Mouse (Mus musculus) spleen, postnatal 36 days (tissue): ENCODE data around the gene Ppp1cc.
"Not testable (repeated sequence)": the region's sequence is repeated elsewhere in the genome, so short reads cannot be mapped to it uniquely, and the experiment has no call there.

ENCODE experiments used
- DNase-seq, 2 experiments: peaks; one replicate each; pipeline ENCODE4 v3.0.0; 2022; ENCODE audit warnings: low spot score in 2 of 2, mixed read lengths in 1 of 2

The Ppp1cc gene

GRCm38 (mm10) chr5:122212125-122212524, 54.0 kb downstream of the Ppp1cc start:
- DNase-seq, result peak in 1 of 2 experiments; percentile 43

DNA sequence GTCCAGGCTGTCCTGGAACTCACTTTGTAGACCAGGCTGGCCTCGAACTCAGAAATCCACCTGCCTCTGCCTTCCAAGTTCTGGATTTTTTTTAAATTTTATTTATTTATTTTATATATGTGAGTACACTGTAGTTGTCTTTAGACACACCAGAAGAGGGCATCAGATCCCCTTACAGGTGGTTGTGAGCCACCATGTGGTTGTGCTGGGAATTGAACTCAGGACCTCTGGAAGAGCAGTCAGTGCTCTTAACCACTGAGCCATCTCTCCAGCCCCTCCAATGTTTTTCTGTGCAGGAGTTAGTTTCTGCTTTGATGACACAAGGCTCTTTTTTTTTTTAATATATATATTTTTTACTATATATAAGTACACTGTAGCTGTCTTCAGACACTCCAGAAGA, 54.7 kb downstream of the Ppp1cc start:
- DNase-seq, result not testable (repeated sequence)

DNA sequence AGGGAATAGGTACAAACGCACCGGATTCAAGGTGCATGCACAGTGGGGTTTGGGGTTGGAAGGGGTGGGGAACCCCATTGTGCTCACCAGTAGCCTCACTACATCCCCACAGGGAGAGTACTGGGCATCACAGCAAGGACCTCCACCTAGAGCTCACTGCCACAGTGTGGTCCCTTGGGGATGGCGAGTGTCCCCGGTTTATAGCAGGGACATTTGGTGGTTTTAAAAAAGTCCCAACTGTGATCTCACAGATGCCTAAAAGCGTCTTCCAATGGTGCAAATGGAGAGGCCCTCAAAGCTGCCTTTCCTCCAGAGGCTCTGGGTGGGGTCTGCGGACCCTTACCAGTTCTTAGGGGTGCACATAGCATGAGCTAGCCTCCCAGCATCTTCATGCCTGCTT, 55.8 kb downstream of the Ppp1cc start:
- DNase-seq, result peak in 1 of 2 experiments; percentile 43

- peak in 1 of 2 experiments; percentile 39 for DNase-seq
These were observed 59.6 kb downstream of the Ppp1cc start for GRCm38 (mm10) chr5:122217636-122218035.

DNA sequence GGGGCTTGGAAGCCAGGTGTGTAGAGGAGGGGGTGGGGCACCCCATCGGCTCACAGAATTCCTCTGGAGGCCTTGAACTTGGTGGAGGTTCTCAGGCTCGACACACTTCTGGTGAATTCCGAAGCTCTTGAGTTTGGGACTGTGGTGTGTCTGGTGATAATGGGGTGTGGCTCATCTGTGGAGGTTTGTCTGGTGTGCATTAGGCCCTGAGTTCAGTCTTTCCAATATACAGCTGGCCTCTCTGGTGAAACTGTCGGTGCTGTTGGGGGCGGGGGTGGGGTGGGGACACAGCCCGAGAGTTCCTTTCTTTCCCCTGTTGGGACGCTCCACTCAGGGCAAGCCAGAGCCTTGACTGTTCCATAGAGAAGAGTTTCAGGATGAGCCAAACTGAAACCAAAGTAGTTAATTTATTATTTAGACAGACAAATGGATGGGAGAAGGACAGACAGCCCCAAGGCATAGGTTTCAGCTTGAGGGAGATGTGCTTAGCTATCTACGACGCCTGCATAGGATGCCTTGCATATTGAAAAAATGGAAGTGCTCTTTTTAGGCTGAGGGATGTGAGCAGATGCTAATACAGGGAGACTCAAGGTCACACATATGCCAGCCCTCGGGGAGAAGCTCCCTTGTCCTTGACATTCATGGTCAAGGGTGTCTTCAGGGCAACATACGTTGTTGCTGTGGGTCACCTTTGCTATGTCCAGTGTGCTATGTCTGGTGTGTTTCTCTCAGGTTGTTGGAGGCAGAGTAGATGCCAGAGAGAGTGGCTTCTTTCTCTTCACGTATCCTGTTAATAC, 60.2 kb downstream of the Ppp1cc start:
- peak in 1 of 2 experiments; percentile 29 for DNase-seq

- peak in 1 of 2 experiments; percentile 60 for DNase-seq
These were observed 60.9 kb downstream of the Ppp1cc start for GRCm38 (mm10) chr5:122218928-122219327.

- peak; percentile 95 to 97 for DNase-seq
These were observed 61.9 kb downstream of the Ppp1cc start for GRCm38 (mm10) chr5:122219655-122220629.

- DNase-seq, result no peak
These were observed 63.0 kb downstream of the Ppp1cc start for GRCm38 (mm10) chr5:122221085-122221484.

DNA sequence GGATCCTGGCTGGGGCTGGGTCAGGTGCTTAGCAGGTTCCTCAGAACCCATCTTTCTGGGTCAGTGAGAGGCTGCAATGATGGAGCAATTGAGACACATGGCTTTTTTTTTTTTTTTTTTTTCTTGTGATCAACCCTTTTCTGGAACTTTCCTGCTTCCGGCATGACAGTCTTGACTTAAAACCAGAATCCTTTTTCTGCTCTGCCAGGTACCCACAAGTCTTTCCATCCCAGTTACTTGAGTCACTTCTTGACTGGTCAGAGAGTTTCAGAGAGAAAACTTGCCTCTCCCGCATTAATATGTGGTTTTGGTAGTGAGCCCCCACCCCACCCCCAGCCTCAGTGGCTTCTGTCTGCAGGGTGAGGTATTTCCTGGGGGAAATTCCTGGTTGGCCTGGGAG, 66.2 kb downstream of the Ppp1cc start:
- DNase-seq, result no peak
